ENCODE assay signal across 16 mouse cellular contexts in genomic region chr6:73913426-73914404, GRCm38 (mm10).
DNase-seq lines count a peak whose midpoint lies in the region; ATAC-seq and TF ChIP-seq lines count a peak whose summit lies in the region.
"Had no signal": no experiment of that assay in that cellular context is flagged by ENCODE, and none has a peak within 500 bp of the region (broad histone marks: within the 10 kb centered on the region; RNA-seq: fewer than 3 reads in every experiment).

No protein-coding gene starts in this region.

- DNase-seq in hindbrain, embryonic 10.5 days (ENCODE audit: low spot score): no peak
- peak; percentile 87 for DNase-seq in brain, embryonic 14.5 days (ENCODE audit: low read depth)
- DNase-seq in cerebellum, adult 2 months: peak; percentile 86 to 91
- peak; percentile 10 for DNase-seq in forebrain, postnatal 0 days
- no peak for DNase-seq in right cerebral cortex, postnatal 14 days
- no peak for DNase-seq in spleen, adult 18-20 months
- DNase-seq: B cell, adult 2 months; gastrocnemius, postnatal 25 days; kidney, postnatal 14 days; right cerebral cortex, adult 18-20 months; thymus, postnatal 4 days had no signal

- ATAC-seq in hindbrain, embryonic 12.5 days (ENCODE audit: low FRiP score): 0 out of 2 replicates have a peak, but pooled peaks have one; percentile 16
- no peak for ATAC-seq in forebrain, postnatal 0 days
- no peak for ATAC-seq in kidney, embryonic 16.5 days (ENCODE audit: low FRiP score, low TSS enrichment)
- ATAC-seq: intestine, embryonic 16.5 days; Patski had no signal

- no peak overlapping the region for H3K4me2 ChIP-seq in hindbrain, embryonic 12.5 days (replicated peaks)
- no peak overlapping the region for H3K4me2 ChIP-seq in forebrain, postnatal 0 days (ENCODE audit: low read depth)
- H3K4me2 ChIP-seq in kidney, embryonic 16.5 days (replicated peaks; ENCODE audit: low read depth, low read length): no peak overlapping the region

- H3K4me3 ChIP-seq in hindbrain, embryonic 12.5 days: no peak overlapping the region
- H3K4me3 ChIP-seq in hindbrain, embryonic 10.5 days: no peak overlapping the region
- H3K4me3 ChIP-seq in cerebellum, adult 2 months (replicated peaks; ENCODE audit: insufficient read depth, low read depth, low read length): no peak overlapping the region
- H3K4me3 ChIP-seq in forebrain, postnatal 0 days (ENCODE audit: low read depth, low read length): no peak overlapping the region
- no peak overlapping the region for H3K4me3 ChIP-seq in kidney, embryonic 16.5 days (ENCODE audit: low read length)
- H3K4me3 ChIP-seq: heart, embryonic 10.5 days had no signal

- no peaks in the 10 kb centered on the region for H3K9me3 ChIP-seq in hindbrain, embryonic 12.5 days (replicated peaks)
- no peaks in the 10 kb centered on the region for H3K9me3 ChIP-seq in hindbrain, embryonic 10.5 days
- H3K9me3 ChIP-seq in forebrain, postnatal 0 days (ENCODE audit: low read length): no peaks in the 10 kb centered on the region
- H3K9me3 ChIP-seq in kidney, embryonic 16.5 days (ENCODE audit: low read length): no peaks in the 10 kb centered on the region
- H3K9me3 ChIP-seq: heart, embryonic 10.5 days had no signal

- no peaks in the 10 kb centered on the region for H3K27me3 ChIP-seq in hindbrain, embryonic 12.5 days
- H3K27me3 ChIP-seq in hindbrain, embryonic 10.5 days (ENCODE audit: insufficient read depth, poor library complexity, severe bottlenecking): no peaks in the 10 kb centered on the region
- H3K27me3 ChIP-seq in cerebellum, adult 2 months (ENCODE audit: control insufficient read depth, insufficient read depth, low read length): no peaks in the 10 kb centered on the region
- H3K27me3 ChIP-seq in forebrain, postnatal 0 days (ENCODE audit: insufficient read depth, low read length): no peaks in the 10 kb centered on the region
- no peaks in the 10 kb centered on the region for H3K27me3 ChIP-seq in kidney, embryonic 16.5 days (ENCODE audit: insufficient read depth, low read length)
- H3K27me3 ChIP-seq: Patski had no signal

- H3K36me3 ChIP-seq in hindbrain, embryonic 12.5 days: no peaks in the 10 kb centered on the region
- H3K36me3 ChIP-seq in hindbrain, embryonic 10.5 days: no peaks in the 10 kb centered on the region
- no peaks in the 10 kb centered on the region for H3K36me3 ChIP-seq in forebrain, postnatal 0 days (ENCODE audit: insufficient read depth)
- H3K36me3 ChIP-seq in kidney, embryonic 16.5 days (ENCODE audit: insufficient read depth, low read length): no peaks in the 10 kb centered on the region
- H3K36me3 ChIP-seq: heart, embryonic 10.5 days had no signal

- no peak for TF ChIP-seq POLR2A in brain, embryonic 14.5 days (IDR thresholded peaks at IDR 0.05; ENCODE audit: borderline replicate concordance, extremely low read depth, insufficient read depth, insufficient read length, poor library complexity, severe bottlenecking)
- no peak for TF ChIP-seq POLR2A in cerebellum, adult 2 months (IDR thresholded peaks at IDR 0.05; ENCODE audit: borderline replicate concordance, insufficient read depth, low read length)

- no peak for TF ChIP-seq CTCF in brain, embryonic 14.5 days (IDR thresholded peaks at IDR 0.05; ENCODE audit: borderline replicate concordance, extremely low read depth, insufficient read depth, insufficient read length)
- no peak for TF ChIP-seq CTCF in cerebellum, adult 2 months (IDR thresholded peaks at IDR 0.05; ENCODE audit: borderline replicate concordance, insufficient read depth, low read depth, low read length)
- no peak for TF ChIP-seq CTCF in forebrain, postnatal 0 days (IDR thresholded peaks at IDR 0.05; ENCODE audit: low read depth)

- no peak overlapping the region for H3K9ac ChIP-seq in hindbrain, embryonic 12.5 days
- H3K9ac ChIP-seq in forebrain, postnatal 0 days: no peak overlapping the region
- H3K9ac ChIP-seq in kidney, embryonic 16.5 days (replicated peaks; ENCODE audit: low read length): no peak overlapping the region

- H3K27ac ChIP-seq in hindbrain, embryonic 12.5 days: no peak overlapping the region
- H3K27ac ChIP-seq in hindbrain, embryonic 10.5 days: no peak overlapping the region
- no peak overlapping the region for H3K27ac ChIP-seq in cerebellum, adult 2 months (ENCODE audit: insufficient read depth, low read length)
- no peak overlapping the region for H3K27ac ChIP-seq in forebrain, postnatal 0 days (ENCODE audit: low read depth, low read length)
- no peak overlapping the region for H3K27ac ChIP-seq in kidney, embryonic 16.5 days (ENCODE audit: low read length)
- H3K27ac ChIP-seq: heart, embryonic 10.5 days had no signal

- 49% methylated on average over 2 of the region's 2 CpGs for WGBS in hindbrain, embryonic 12.5 days
- WGBS in hindbrain, embryonic 10.5 days: 60% methylated on average over 2 of the region's 2 CpGs
- 6% methylated on average over 2 of the region's 2 CpGs for WGBS in cerebellum, adult 2 months
- WGBS in forebrain, postnatal 0 days: 32% methylated on average over 2 of the region's 2 CpGs
- WGBS in kidney, embryonic 16.5 days: 66% methylated on average over 2 of the region's 2 CpGs

- H3K4me1 ChIP-seq in hindbrain, embryonic 12.5 days: no peaks in the 10 kb centered on the region
- no peaks in the 10 kb centered on the region for H3K4me1 ChIP-seq in hindbrain, embryonic 10.5 days (replicated peaks)
- H3K4me1 ChIP-seq in cerebellum, adult 2 months (ENCODE audit: control insufficient read depth, insufficient read depth, low read length): peaks cover 4% of the 10 kb centered on the region; the same call in 1 of the 2 replicates
- H3K4me1 ChIP-seq in forebrain, postnatal 0 days (ENCODE audit: insufficient read depth): no peaks in the 10 kb centered on the region
- H3K4me1 ChIP-seq in kidney, embryonic 16.5 days (ENCODE audit: insufficient read depth, low read length): no peaks in the 10 kb centered on the region
- H3K4me1 ChIP-seq: heart, embryonic 10.5 days had no signal

Comparison
In these comparisons a context has a peak if more than half of its experiments do, and no peak if none do; other contexts are left out.
1. DNase-seq: peak in brain, embryonic 14.5 days (single experiment), cerebellum, adult 2 months (2 of 2) and forebrain, postnatal 0 days (single experiment); none in hindbrain, embryonic 10.5 days (single experiment), right cerebral cortex, postnatal 14 days (single experiment) and spleen, adult 18-20 months (0 of 2).